Mouse (Mus musculus) c-Kit-negative CD71-positive TER-119-positive erythroid progenitor cells, embryonic 14.5 days (primary cell): ENCODE measurements at regions not wholly inside any gene's neighbourhood (a gene's known extent, or its start where the extent isn't known, plus 50 kb on each side); places are given as distances from the start of the nearest gene placed in this dataset.

Experiments used
- DNase-seq: peaks from one replicate; pipeline ENCODE4 v3.0.0-alpha.2; 2013; ENCODE audit warnings: low read depth, low spot score

GRCm38 (mm10) chr13:83214811-83215210 lies 289.0 kb upstream of the Mef2c start:
- DNase-seq: no peak

GRCm38 (mm10) chr13:83216454-83216853 lies 287.4 kb upstream of the Mef2c start:
- DNase-seq: no peak

GRCm38 (mm10) chr13:83252452-83252851 lies 251.4 kb upstream of the Mef2c start:
- DNase-seq: no peak

GRCm38 (mm10) chr13:83266591-83266990 lies 237.2 kb upstream of the Mef2c start:
- no peak for DNase-seq

- DNase-seq: no peak
Observed at GRCm38 (mm10) chr13:83268663-83269062, 235.2 kb upstream of the Mef2c start.

- no peak for DNase-seq
Observed at GRCm38 (mm10) chr13:83278695-83279094, 225.1 kb upstream of the Mef2c start.

- DNase-seq: no peak
Observed at GRCm38 (mm10) chr13:83307696-83308095, 196.1 kb upstream of the Mef2c start.

GRCm38 (mm10) chr13:83328488-83328887 lies 175.3 kb upstream of the Mef2c start:
- DNase-seq: no peak

GRCm38 (mm10) chr13:83333728-83334127 lies 170.1 kb upstream of the Mef2c start:
- DNase-seq: no peak

- peak; percentile 66 for DNase-seq
Observed at GRCm38 (mm10) chr13:83344611-83345319, 159.1 kb upstream of the Mef2c start.

GRCm38 (mm10) chr13:83355341-83355740 lies 148.5 kb upstream of the Mef2c start:
- DNase-seq: no peak

GRCm38 (mm10) chr13:83360529-83360928 lies 143.3 kb upstream of the Mef2c start:
- DNase-seq: no peak

GRCm38 (mm10) chr13:83376097-83376797 lies 127.6 kb upstream of the Mef2c start:
- no peak for DNase-seq

- DNase-seq: no peak
Observed at GRCm38 (mm10) chr13:83378644-83379043, 125.2 kb upstream of the Mef2c start.

- peak; percentile 46 for DNase-seq
Observed at GRCm38 (mm10) chr13:83382609-83383008, 121.2 kb upstream of the Mef2c start.

GRCm38 (mm10) chr13:83394773-83395172 lies 109.1 kb upstream of the Mef2c start:
- DNase-seq: no peak

GRCm38 (mm10) chr13:83399381-83399780 lies 104.5 kb upstream of the Mef2c start:
- DNase-seq: no peak

GRCm38 (mm10) chr13:83439619-83440436 lies 64.0 kb upstream of the Mef2c start:
- no peak for DNase-seq

- no peak for DNase-seq
Observed at GRCm38 (mm10) chr13:83444277-83444676, 59.6 kb upstream of the Mef2c start.

- DNase-seq: no peak
Observed at GRCm38 (mm10) chr13:83450820-83451219, 53.0 kb upstream of the Mef2c start.

GRCm38 (mm10) chr13:83452987-83453386 lies 50.8 kb upstream of the Mef2c start:
- no peak for DNase-seq
